Mouse (Mus musculus): Measurements from ENCODE around the gene Cox5b.
"Not testable (repeated sequence)": the region's sequence is repeated elsewhere in the genome, so short reads cannot be mapped to it uniquely, and the experiment has no call there.

Gene Cox5b

DNA sequence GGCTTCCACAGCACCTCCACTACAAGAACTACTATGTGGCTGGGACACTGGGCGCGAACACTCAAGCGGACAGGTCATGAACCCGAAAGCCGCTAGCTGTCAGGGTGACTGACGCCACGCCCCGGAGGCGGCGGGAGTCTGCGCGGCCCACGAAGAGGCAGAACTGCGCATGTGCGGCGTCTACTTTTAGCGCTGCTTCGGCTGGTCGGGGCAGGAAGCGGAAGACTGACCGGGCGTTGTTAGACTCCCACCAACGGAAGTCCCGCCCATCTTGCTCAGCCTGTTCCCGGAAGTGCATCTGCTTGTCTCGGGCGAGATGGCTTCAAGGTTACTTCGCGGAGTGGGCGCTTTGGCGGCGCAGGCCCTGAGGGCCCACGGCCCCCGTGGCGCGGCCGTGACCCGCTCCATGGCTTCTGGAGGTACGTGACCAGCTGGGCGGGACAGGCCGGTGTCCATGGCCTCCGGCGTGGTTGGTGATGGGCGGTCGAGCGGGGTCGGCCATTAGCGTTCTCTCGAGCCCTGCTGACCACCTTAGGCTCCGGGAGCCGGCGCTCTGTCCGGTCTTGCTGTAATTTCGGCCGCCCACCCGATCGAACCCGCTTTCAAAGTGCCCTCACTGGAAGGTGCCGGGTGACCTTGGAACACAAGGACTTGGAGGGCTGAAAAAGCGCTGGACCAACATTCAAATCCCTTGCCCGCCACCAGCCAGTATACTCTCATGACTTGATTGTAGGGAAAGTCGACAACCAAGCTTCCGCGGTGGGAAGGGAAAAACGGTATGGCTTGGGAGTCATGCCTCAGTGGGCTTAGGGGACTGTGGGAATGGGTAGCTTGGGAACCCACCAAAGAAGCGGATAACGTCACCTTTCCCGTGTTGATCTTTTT is at the start of gene Cox5b:
Cox5b (plus strand) TSS at position 179 of the 885 bp plus-strand sequence.
- DNase-seq, result peak; percentile 97

DNA sequence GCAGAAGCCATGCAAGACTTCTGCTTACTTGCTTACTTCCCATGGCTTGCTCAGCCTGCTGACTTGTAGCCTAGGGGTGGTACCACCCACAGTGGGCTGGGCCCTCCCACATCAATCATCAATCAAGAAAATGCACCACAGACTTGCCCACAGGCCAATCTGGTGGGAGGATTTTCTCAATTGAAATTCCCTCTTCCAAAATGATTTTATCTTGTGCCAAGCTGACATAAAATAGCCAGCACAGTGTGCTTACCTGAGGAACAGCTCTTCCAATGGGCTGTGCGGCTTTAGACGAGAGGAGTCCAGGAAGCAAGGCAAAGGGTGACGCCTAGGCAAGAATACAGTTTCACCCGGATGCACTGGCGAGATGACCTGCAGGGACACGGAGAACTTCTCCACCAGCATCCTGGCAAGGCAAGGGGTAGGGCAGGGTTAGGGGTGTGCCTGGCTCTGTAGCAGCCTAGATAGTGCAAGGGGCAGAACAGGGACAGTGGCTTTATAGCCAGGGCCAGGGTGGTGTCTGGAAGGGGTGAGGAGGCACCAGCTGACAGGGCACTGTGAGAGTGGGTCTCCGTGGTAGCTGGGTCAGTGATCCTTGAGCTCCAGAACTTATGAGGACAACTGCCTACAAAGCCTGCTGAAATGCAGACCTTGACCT is 47.2 kb upstream of the Cox5b start:
- no peak for DNase-seq

DNA sequence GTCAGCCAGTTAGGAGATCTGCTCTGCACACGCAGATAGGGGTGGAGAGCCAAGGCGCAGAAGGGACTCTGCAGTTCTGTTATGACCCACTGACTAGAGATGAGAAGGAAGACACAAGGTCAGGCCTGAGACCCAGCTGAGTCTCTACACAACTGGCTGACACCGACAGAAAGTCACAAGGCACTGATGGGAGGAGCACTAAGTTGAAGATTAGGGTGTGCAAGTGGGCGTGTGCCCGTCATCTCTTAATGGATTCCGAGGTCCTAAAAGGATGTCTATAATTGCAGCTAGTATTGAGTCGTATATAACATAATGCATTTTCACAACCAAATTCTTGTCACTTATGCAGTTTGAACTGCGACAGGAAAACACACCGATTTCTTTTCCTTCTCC is 46.6 kb upstream of the Cox5b start:
- no peak for DNase-seq

DNA sequence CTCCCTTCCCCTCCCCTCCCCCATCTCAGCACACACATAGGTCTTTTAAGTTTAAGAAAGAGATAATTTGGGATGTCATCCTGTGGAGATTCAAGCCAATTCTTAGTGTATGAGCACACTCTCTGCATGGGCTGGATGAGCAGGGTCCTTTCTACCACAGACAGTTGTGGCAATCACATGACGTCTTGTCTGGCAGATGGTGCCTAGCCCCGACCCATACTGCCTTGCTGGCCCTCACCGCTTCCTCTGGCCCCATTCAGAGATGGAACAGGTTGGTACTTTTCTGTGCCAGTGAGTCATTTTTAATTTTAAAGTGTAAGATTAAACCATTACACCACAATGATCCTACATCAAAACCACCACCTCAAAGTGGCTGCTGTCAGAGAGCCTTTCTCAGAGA is 45.0 kb upstream of the Cox5b start:
- DNase-seq, result no peak

DNA sequence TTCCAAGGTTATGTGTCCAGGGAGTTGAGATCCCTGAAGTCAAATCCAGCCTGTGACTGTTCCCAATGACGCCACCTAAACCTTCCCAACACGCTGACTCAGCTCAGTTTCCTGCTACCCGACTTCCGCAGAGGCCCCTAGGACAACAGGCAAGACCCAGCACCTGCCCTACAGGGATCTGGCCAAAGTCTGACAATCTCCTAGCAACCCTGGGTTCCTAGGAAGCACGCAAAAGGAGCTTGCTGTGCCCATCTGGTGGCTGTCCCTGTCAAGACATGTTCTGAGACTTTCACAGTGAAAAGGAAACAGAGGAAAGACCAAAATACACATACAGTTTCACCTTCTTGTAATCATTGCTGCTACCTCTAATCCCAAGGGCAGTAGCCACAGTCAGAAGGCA is 43.6 kb upstream of the Cox5b start:
- no peak for DNase-seq

DNA sequence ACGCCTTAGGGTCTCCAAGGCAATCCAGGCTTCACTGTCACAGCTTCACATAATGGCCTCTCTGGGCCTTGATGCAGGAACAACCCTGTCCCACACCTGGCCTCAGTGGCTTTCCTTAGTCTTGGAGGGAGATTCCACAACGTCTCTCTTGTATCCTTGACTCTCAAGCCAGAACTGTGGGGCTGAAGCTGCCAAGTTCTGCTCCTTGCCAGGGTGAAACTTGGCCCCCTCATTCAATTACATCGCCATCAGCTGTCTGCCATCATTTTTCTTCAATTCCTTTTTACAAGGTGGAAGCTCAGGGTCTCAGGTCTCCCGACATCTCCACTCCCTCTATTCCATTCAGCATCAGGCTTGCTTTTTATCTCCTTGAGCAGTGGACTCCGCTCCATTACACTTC is 36.2 kb upstream of the Cox5b start:
- DNase-seq, result no peak

DNA sequence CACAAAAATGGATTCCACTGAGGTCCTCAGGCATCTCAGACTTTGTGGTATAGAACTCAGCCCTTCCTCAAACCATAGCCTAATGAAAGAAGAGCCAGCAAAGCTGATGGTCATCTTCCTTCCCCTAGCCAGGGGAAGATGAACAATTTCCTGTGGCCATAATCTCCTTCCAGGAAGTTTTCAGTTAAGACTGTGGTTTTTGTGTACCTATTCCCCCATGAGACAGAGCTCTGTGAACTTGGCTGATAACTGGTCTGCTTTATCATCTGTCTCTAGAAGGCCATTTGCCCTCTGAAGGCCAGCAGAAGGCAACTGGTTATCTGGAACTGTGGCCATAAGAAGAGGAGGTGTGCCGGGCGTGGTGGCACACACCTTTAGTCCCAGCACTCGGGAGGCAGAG is 35.0 kb upstream of the Cox5b start:
- DNase-seq, result no peak

DNA sequence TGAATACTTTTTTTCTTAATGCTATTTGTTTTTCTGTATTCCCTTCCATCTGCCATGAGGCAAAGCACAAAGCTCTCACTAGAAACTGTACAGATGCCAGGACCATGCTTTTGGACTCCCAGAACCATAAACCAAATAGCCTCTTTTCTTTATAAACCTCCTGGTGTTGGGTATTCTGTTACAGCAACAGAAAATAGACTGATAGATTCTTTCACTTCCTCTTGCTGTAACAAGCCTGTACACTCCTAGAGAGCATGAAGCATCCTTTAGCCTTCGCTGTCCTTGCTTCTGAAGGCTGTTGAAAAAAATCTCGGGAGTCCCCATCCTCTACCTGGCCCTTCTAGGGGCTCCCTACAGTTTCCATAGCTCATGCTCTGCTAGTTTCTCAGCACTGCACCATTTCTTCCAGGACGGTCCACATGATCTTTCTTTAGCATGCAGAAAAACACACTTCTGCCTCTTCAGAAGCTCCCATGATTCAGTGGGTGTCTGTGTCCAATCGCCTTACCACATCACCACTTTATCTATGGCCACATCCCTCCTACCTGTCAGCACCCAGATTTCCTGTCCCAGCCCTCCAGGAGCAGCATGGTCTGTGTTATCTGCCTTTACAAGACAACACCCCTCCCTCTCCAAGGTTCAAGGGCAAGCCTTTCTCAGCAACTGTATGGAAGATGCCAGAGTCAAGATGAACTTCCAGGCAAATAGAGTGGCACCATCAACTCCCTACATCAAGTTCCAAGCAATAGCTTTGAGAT is 33.4 kb upstream of the Cox5b start:
- no peak for DNase-seq

DNA sequence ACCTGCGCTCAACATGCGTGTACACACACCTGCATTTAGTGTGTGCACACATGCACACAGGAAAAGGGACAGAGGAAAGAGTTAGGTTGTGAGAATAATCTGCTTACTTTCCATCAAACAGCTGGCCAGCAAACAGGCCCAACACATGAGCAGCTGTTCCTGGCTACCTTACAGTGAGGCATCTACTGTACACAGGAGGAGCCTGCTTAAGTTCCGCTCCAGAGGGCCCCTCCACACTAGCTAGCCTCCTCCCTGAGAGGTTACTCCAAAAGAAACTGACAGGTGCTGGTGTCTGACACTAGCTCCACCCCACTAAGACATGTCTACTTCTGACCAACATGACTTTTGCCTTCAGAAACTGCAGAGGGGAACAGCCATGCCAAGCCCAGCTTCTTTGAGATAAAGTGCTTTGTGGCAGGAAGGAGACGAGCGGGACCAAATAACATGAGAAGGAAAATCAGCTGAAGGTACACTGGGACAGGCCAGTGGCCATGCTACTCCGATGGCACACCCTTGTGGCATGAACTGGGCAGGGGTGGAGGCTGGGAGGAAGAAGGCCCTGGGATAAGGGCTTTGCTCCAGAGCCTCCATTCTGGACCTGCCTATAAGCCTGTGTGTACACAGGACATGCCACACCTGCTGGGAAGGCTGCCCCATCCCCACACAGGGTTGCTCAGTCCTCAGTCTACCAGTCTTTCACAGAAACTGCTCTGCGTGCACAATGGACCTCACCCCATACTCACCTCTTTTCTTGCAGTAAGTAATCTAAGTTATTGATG is 32.4 kb upstream of the Cox5b start:
- no peak for DNase-seq

DNA sequence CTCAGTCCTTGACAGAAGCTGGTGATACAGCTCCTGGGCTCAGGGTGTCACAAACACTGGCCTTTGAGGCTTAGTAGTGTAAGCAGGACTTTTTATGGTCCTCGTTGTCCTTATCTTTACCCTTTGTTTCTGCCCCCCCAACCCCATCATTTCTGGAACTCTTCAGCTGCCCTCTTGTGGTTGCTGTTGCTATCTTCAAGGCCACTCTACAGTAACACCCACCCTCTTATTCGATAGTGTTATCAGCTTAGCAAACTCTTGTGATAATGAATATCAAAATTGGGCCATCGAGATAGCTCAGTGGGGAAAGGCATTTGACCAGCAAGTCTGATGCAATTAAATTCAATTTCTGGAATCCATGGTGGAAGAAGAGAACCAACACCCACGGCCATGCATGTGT is 26.8 kb upstream of the Cox5b start:
- DNase-seq, result peak; percentile 73

DNA sequence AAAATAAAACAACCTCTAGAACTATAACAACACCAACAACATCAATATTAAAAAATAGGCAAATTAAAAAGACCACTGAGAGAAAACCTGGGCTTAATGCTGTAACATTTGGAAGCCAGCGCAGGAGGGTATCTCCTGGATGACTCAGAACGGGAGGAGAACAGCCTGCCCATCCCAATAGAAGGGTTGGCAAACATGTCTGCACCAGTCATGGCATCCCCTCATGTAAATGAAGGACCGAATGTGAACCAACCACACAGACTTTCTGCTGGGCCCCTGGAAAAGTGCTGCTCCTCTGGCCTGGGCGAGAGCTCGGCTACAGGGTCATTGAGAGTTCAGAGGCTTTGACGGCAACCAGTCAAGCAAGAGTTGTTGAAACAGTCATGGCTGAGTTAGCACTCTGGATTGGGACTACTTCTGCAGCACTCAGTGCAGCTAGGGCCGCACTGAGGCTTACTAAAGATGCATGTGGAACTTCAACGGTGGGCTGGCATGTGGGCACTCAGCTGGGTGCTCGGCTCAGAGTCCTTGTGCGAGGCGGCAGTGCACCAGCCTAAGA is 26.0 kb upstream of the Cox5b start:
- DNase-seq, result no peak

DNA sequence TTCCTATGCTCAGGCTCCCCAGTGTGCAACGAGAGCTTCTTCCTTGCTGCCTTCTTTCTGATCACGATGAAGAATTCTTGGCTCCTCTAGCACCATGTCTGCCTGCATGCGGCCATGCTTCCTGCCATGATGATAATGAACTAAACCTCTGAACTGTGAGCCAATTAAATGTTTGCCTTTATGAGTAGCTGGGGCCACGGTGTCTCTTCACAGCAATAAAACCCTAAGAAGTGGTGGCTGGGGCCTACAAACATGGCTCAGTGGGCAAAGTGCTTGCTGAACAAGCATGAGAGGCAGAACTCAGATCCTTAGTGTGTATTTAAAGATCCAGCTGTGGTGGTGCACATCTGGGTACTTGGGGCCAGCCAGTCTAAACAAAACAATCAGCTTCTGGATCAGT is 25.3 kb upstream of the Cox5b start:
- no peak for DNase-seq

DNA sequence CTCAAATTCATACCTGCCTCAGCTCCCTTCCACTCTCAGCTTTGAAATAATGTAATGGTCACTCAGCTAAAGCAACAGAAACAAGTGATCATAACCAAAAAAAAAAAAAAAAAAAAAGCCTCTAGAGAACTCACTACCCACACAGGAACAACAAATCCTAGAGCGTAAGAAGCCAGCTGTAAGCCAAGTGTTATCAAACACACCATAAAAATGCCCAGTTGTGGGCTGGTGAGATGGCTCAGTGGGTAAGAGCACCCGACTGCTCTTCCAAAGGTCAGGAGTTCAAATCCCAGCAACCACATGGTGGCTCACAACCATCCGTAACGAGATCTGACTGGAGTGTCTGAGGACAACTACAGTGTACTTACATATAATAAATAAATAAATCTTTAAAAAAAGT is 23.2 kb upstream of the Cox5b start:
- not testable (repeated sequence) for DNase-seq

DNA sequence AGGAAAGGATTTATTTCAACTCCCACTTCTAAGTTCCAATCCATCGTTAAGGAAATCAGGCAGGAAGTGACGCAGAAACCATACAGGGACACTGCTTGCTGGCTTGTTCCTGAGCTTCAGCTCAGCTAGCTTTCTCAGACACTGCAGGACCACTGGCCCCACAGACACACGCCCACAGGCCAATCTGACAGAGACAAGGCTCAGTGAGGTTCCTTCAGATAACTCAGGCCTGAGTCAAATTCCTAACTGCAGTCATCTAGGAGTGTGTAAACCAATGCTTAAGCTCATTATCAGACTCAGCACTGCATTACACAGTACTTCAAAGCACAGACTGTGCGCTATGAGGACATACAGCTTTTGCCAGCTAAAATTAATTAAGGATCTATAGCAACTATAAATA is 21.0 kb upstream of the Cox5b start:
- DNase-seq, result no peak

DNA sequence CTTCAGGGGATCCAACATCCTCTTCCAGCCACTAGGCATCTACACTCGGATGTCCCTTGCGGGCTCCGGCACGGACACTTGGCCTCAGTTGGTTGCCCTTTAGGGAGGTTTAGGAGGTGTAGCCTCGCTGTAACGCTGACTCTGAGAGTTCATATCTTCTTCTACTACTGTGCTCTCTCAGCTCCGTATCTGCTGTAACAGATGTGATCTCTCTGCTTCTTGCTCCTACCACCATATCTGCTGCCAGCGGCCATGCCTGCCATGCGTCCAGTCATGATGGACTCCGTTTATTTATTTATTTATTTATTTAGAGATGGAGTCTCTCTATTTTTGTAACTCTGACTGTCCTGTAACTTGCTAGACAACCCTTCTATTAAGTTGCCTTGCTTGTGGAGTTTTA is 20.0 kb upstream of the Cox5b start:
- DNase-seq, result no peak

DNA sequence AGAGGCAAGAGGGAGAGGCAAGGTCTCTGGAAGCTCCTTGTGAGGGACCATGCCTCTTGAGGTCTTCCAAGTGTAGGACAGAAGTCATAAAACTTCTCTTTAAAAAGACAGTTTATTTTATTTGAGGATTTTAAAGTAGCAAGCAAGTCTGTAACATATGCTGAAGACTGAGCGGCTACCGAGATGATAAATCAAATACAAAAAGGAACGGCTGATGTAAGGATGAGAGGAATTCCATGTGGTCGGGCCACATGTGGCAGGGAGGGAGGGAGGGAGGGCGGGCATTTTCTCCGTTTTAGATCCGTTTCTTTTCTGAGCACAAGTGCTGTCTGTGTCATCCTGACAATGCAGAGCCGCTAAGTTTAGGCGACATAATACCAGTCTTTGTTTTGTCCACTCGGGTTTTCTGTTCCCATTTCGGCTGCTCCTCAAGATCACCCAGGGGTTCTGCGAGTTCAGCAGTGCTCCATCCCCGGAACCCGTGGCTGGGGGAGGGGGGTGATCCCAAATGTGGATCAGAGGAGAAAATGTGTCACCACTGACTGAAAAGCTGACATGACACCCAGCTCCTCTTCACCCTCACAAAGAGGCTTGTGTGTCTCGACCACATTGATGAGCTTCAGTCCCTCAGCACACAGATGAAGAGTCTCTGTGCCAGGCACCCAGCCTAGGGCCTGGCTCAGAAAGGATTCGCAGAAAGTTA is 18.4 kb upstream of the Cox5b start:
- DNase-seq, result no peak

DNA sequence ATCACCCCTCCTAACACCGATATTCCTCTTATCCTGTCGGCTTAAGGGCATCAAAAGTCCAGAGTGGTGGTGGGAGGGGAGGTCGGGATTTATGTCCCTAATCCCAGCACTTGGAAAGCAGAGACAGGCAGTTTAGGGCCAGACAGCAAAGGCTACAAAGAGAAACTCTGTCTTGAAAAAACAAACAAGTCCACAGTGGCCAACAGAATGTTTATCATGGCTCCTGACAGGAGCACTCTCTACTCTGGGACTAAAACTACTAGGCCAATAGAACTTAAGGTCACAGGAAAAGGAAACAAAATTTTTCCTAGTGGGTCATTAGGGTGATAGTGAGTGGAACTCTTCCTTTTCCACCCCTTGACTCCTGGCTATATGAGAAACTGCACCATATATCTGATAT is 16.3 kb upstream of the Cox5b start:
- no peak for DNase-seq

DNA sequence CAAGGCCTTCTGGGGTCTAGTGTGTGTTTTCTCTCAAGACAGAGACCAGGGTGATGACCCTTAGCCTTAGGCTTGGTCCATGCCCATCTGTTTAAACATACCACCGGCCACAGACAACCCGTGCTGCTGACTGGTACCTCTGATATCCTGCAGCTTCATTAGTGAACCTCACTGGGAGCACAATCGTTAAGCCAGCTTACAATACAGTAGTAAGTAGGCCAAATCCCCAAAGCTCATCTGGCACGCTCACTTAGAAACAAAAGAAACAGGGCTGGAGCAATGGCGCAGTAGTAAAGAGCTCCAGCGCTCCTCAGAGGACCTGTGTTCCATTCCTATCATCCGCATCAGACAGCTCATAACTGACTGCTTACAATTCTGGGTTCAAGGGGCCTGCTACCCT is 10.4 kb upstream of the Cox5b start:
- DNase-seq, result no peak

DNA sequence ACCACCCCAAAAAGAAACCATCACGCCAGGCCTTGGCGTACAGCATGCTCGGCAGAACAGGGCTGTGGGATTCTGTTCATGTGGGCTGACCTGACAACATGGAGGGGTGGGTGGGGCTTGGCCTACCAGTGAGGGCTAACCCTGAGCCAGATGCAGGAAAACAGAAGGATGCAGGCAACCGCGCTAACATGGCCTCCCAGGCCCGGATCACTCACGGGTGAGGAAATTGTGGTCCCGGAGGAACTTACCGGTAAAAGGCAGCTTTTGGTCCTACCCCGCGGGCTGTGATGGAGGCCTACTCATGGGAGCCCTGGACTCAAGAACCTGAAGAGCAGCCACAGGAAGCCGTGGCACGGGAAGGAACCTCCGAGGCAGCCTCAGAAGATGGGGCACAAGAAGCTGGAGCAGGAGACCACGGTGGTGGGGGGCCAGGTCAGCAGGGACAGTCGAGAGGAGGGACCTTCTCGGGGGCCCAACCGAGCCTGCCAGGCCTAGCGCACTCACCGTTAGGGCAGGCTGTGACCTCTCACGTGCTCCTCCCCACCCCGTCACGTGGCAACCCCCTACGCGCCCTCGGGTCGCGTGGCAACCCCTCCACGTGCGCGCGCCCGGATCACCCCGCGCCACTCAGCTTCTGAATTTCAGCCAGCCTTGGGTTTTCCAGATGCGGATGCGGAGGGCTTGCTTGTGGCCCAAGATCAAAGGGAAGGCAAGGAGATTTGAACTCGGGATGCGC is 8.5 kb upstream of the Cox5b start, which contains the start of gene Fam178b:
Fam178b (minus strand) TSS at position 564 of the 736 bp plus-strand sequence.
- DNase-seq, result no peak

DNA sequence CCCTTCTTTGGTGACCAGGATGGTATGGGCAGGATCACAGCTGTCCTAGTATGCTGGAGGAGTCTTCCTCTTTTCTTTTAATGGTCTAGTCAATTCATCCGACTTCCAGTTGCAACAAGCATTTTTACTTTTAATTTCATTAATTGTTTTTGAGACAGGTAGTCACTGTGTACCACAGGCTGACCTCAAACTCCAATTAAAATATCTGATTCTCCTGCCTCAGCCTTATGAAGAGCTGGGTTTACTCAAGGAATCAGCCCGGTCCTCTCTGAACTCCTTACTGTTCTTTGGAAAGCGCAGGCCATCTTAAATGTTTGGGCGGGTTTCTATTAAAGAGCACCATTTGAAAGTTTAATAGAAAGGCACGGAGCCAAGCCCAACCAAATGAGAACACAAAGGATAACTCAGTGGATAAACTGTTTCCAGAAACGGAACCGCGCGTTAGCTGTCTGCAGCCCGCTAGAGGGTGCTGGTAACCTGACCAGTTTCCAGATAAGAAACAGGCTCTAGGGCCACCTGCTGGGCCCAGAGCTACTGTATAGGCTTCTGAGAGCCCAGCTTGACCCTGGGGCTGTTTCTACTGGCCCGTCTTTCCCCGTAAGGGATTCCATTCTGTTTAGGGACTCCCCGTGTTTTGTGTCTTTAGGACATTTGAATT is 7.3 kb upstream of the Cox5b start:
- DNase-seq, result peak; percentile 83
